Mouse (Mus musculus) hindbrain, embryonic 14.5 days (tissue): ENCODE measurements at regions not wholly inside any gene's neighbourhood (a gene's known extent, or its start where the extent isn't known, plus 50 kb on each side); places are given as distances from the start of the nearest gene placed in this dataset.
A peak's percentile ranks its signal among the peaks of the same experiment; 100 is the strongest.

Experiments
- ATAC-seq: fragments of 200-750 bp; cut with Nextera tagmentation; 2 replicates; pipeline ENCODE4 v1.8.0; 2017; ENCODE audit warnings: moderate number of reproducible peaks, mild to moderate bottlenecking, moderate TSS enrichment, moderate library complexity; ENCODE audit not compliant: low FRiP score
- DNase-seq: peaks from one replicate; pipeline ENCODE4 v3.0.0-alpha.2; 2015; ENCODE audit warnings: low spot score
- H3K27ac ChIP-seq: fragments of 300-500 bp; sonication (generic); 2 replicates; pipeline ENCODE4 v1.5.1; 2014; ENCODE audit warnings: mild to moderate bottlenecking, moderate library complexity
- H3K27me3 ChIP-seq: fragments of 300-500 bp; sonication (generic); 2 replicates; pipeline ENCODE4 v1.6.1; 2014; ENCODE audit warnings: mild to moderate bottlenecking, low read length, mixed read lengths; ENCODE audit not compliant: control insufficient read depth, insufficient read depth
- H3K36me3 ChIP-seq: fragments of 300-500 bp; sonication (generic); replicated peaks from 2 replicates; pipeline ENCODE4 v1.6.1; 2014; ENCODE audit not compliant: control insufficient read depth, insufficient read depth
- H3K4me1 ChIP-seq: fragments of 300-500 bp; sonication (generic); replicated peaks from 2 replicates; pipeline ENCODE4 v1.6.1; 2014; ENCODE audit warnings: antibody characterized with exemption, low read length, mixed read lengths; ENCODE audit not compliant: control insufficient read depth, insufficient read depth
- H3K4me2 ChIP-seq: fragments of 300-500 bp; sonication (generic); replicated peaks from 2 replicates; pipeline ENCODE4 v1.6.1; 2014; ENCODE audit warnings: mild to moderate bottlenecking, moderate library complexity
- H3K4me3 ChIP-seq: fragments of 300-500 bp; sonication (generic); replicated peaks from 2 replicates; pipeline ENCODE4 v1.5.1; 2014; ENCODE audit warnings: mild to moderate bottlenecking, low read length
- H3K9ac ChIP-seq: fragments of 300-500 bp; sonication (generic); 2 replicates; pipeline ENCODE4 v1.6.1; 2014
- H3K9me3 ChIP-seq: fragments of 300-500 bp; sonication (generic); 2 replicates; pipeline ENCODE4 v1.6.1; 2016; ENCODE audit warnings: low read length; ENCODE audit not compliant: control insufficient read depth
- WGBS: fragments of 180-500 bp; shearing (Covaris S2); extraction: QIAGEN DNeasy Blood & Tissue Kit; methylation state at CpG from one replicate; pipeline ENCODE4 v1.1.7; 2014; 5-methylcytosine and 5-hydroxymethylcytosine counted together

DNA sequence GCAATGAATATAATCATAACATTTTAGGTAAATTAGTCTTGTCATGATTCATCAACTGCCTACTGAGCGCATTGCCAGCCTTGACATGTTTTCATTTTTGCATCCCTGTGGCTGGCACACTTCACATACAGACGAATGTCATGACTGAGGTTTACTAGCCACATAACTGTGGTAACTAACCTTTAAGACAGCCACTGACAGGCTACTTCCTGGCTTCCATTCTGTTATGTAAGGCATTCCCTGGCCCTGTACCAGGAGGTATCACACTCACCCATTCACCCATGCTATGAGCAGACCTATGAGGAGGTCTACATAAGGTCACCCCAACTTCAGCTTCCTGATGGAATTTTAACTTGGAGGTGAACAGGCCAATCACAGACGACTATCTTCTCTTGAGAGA is 212.8 kb downstream of the Gm12728 start:
- no peak overlapping the region for H3K9ac ChIP-seq
- DNase-seq (no peak), ATAC-seq (no peak)
- H3K36me3 ChIP-seq, result no peaks in the 10 kb centered on the region
- peaks cover 3% of the 10 kb centered on the region; the same call in 1 of the 2 replicates for H3K4me1 ChIP-seq
- H3K9me3 ChIP-seq, result peaks cover 5% of the 10 kb centered on the region; the same call in 1 of the 2 replicates
- H3K27me3 ChIP-seq, result no peaks in the 10 kb centered on the region
- no peak overlapping the region for H3K27ac ChIP-seq
- 92% methylated on average over 3 of the region's 3 CpGs for WGBS
- H3K4me2 ChIP-seq, result no peak overlapping the region
- H3K4me3 ChIP-seq, result no peak overlapping the region

DNA sequence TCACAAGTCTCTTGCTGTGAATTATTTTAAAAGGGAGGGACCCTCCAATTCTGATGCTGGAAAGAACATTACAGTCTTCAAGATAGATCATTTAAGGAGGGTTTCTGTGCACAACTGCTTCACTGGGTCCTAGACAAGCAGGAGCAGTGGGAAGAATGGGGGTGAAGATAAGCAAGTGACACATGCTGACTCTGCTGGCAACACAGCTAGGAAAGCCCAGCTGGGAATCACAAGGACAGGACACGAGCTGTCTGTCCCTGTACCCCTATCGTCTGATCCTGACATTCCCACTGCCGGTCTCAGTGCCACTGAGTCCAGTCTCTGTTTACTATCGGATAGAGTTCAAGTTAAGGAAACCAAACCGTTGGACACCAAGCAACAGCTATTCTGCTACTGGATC is 216.3 kb downstream of the Gm12728 start:
- ATAC-seq, result no peak
- Histone ChIP-seq H3K27me3 (no peaks in the 10 kb centered on the region), H3K27ac (no peak overlapping the region), H3K9me3 (peaks cover 5% of the 10 kb centered on the region; the same call in 1 of the 2 replicates), H3K4me3 (no peak overlapping the region), H3K36me3 (no peaks in the 10 kb centered on the region), H3K4me2 (no peak overlapping the region), H3K4me1 (peaks cover 8% of the 10 kb centered on the region; the same call in 1 of the 2 replicates), H3K9ac (no peak overlapping the region)
- WGBS, result 90% methylated on average over 5 of the region's 5 CpGs
- no peak for DNase-seq

DNA sequence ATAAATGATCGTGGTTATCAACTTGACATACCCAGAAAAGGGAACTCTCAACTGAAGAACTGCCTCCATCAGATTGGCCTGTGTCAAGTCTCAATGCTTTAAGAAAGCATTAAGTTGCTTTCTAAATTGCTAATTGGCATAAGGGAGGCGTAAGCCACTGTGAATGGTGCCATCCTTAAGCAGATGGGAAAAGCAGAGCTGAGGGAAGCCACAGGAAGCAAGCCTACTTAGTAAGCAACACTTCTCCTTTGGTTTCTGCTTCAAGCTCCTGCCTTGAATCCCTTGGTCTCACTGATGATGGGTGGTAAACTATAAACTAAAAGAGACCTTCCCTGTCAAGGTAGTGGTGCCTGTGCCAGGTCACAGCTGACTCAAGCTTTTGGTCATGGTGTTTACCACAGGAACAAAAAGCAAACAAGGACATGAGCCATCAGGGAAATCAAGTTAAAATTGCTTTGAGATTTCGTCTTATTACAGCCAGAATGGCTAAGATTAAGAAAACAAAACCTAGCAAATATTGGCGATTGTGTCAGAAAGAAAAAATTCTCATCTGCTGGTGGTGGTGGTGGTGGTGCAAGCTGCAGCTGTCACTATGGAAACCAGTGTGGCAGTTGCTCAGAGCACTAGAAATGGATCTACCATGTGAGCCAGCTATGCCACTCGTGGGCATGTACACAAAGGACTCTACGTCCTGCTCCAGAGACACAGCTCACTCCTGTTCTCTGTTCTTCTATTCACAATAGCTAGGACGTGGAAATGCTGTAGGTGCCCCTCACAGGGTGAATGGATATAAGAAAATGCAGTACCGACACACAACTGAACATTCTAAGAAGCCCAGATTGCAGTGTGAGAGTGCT is 217.9 kb downstream of the Gm12728 start:
- Histone ChIP-seq H3K9me3 (peaks cover 5% of the 10 kb centered on the region; the same call in 1 of the 2 replicates), H3K36me3 (no peaks in the 10 kb centered on the region), H3K27ac (no peak overlapping the region), H3K27me3 (no peaks in the 10 kb centered on the region), H3K4me3 (no peak overlapping the region), H3K9ac (no peak overlapping the region), H3K4me2 (no peak overlapping the region), H3K4me1 (peaks cover 8% of the 10 kb centered on the region; the same call in 1 of the 2 replicates)
- 64% methylated on average over 8 of the region's 8 CpGs for WGBS
- DNase-seq (no peak), ATAC-seq (0 out of 2 replicates have a peak, but pooled peaks have one; percentile 57)

DNA sequence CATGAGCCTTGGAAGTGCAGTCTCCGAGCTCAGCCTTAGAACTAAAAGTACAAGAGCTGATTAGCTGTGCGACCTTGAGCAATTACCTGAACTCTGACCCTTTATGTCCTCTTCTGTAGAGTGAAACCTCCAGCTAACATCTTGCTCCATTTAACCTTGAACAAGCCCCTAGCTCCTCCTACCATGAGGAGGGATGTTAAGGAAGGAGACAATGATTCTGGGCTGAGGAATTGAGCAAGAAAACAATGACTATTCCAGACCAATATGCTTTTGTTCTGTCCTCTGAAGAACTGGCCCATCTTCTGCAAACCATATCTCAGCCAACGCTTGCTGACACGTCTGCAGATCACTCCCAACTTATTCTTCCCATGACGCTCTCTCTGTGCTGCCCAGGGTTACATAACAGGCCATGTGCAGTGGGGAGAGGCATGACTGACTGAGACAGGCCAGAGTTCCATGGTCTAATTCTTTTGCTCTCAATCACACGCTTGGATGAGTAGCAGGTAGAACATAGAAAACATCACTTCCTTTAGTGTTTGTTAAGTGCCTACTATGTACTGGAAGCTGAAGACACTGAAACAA is 227.5 kb downstream of the Gm12728 start:
- WGBS, result 90% methylated on average over 6 of the region's 6 CpGs
- no peak overlapping the region for H3K9ac ChIP-seq
- no peak for DNase-seq
- no peaks in the 10 kb centered on the region for H3K27me3 ChIP-seq
- no peak overlapping the region for H3K27ac ChIP-seq
- H3K4me3 ChIP-seq, result no peak overlapping the region
- H3K4me1 ChIP-seq, result no peaks in the 10 kb centered on the region; the same call in 1 of the 2 replicates
- no peaks in the 10 kb centered on the region for H3K36me3 ChIP-seq
- H3K9me3 ChIP-seq, result no peaks in the 10 kb centered on the region
- no peak overlapping the region for H3K4me2 ChIP-seq
- no peak for ATAC-seq

DNA sequence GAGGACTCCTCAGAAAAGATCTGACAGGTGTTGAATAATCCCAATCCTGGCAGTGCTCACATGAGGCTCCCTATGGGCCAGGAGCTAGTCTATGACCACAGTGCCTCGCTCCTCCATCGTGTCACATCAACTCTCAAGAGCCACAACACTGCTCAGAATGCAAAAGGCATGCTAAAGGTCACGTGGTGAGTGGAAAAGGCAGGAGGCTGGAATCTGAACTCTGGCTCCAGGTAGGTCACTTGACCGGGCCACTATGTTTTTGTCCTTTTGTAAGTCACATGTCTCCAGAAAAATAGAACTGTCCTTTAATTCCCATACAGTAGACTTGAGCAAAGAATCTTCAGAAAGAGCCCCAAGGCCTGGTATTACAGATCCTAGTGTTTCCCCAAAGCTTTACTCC is 229.3 kb downstream of the Gm12728 start:
- H3K9me3 ChIP-seq, result no peaks in the 10 kb centered on the region
- no peak overlapping the region for H3K4me2 ChIP-seq
- no peak overlapping the region for H3K4me3 ChIP-seq
- no peak for DNase-seq
- no peaks in the 10 kb centered on the region; the same call in 1 of the 2 replicates for H3K4me1 ChIP-seq
- 72% methylated on average over 4 of the region's 4 CpGs for WGBS
- ATAC-seq, result no peak
- H3K9ac ChIP-seq, result no peak overlapping the region
- H3K27me3 ChIP-seq, result no peaks in the 10 kb centered on the region
- no peaks in the 10 kb centered on the region for H3K36me3 ChIP-seq
- H3K27ac ChIP-seq, result no peak overlapping the region

DNA sequence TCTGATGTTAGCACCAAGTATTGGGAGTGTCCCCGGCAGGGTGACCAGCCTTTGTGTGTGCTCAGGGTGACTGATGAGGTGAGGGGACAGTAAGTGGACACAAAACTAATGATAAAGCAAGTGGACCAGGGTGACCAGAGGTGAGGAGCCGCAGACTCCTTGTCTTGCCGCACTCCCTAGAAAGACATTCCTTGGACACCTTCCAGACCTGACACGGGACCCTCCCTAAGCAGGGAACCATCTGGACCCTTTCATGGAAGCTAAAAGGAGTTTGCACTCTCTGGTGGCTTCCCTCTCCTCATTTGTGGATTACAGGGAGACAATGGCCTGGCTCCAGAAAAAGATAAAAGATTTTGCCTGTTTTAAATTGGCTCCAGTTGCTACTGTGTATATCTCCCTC is 230.7 kb downstream of the Gm12728 start:
- no peak overlapping the region for H3K4me2 ChIP-seq
- H3K9me3 ChIP-seq, result no peaks in the 10 kb centered on the region
- no peaks in the 10 kb centered on the region for H3K36me3 ChIP-seq
- ATAC-seq, result no peak
- no peaks in the 10 kb centered on the region for H3K27me3 ChIP-seq
- no peak overlapping the region for H3K4me3 ChIP-seq
- WGBS, result 59% methylated on average over 4 of the region's 4 CpGs
- no peak overlapping the region for H3K27ac ChIP-seq
- no peak for DNase-seq
- no peaks in the 10 kb centered on the region; the same call in 1 of the 2 replicates for H3K4me1 ChIP-seq
- H3K9ac ChIP-seq, result no peak overlapping the region

DNA sequence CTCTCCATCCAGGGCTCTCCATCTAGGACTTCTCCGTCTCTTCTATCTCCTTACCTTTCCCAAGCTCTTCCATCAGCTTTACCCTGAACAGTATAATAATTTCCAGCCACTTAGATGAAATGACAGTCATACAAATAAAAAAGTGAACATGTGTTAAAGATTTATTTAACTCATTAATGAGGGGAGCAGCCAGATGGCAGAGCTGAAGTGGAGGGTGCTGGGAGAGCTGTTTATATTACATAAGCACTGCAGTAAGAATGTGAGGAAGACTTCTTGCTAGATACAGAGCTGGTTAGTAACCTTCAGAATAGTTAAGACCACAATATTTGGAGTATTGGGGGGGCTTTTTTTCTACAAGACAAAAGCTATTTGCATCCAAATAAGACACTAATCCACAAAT is 234.9 kb downstream of the Gm12728 start:
- no peak overlapping the region for H3K4me3 ChIP-seq
- no peaks in the 10 kb centered on the region for H3K27me3 ChIP-seq
- H3K9ac ChIP-seq, result no peak overlapping the region
- no peaks in the 10 kb centered on the region for H3K9me3 ChIP-seq
- no peak overlapping the region for H3K27ac ChIP-seq
- no peak overlapping the region for H3K4me2 ChIP-seq
- H3K4me1 ChIP-seq, result no peaks in the 10 kb centered on the region; the same call in 1 of the 2 replicates
- 93% methylated on average over 1 of the region's 1 CpGs for WGBS
- DNase-seq (no peak), ATAC-seq (no peak)
- no peaks in the 10 kb centered on the region for H3K36me3 ChIP-seq

DNA sequence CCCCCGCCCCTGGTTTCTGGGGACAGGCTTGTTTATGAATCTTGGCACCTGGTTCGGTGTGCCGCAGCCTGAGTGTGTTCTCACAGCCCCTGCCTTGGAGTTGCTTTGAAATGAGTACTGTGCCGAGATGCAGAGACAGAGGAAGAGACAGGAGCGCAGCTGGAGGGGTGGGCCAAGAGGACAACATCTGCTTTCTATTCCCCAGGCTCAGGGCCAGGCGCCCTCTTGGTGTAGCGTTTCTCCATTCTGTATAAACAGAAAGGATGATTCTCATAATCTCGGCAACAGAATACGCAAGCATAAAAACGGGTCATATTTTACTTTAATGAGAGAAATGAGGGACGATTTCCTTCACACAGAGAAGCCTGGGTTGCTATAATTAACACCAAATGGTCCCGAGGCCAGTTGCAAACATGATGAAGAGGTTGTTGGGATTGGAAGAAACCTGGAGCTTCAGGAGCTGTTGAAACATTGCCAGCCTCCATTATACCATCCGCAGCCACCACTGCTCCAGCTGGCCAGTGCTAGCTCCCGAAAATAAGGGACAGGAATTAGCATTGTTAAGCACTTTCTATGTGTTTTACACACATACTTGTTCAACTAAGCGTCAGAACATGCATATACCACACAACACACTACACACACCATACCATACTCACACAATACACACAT is 236.4 kb downstream of the Gm12728 start:
- Histone ChIP-seq H3K4me2 (0 out of 2 replicates have a peak overlapping the region, but pooled peaks have one; percentile 12), H3K27ac (peak overlapping the region; percentile 3; the same call in 1 of the 2 replicates), H3K4me3 (no peak overlapping the region), H3K36me3 (no peaks in the 10 kb centered on the region), H3K27me3 (no peaks in the 10 kb centered on the region), H3K9ac (no peak overlapping the region), H3K4me1 (no peaks in the 10 kb centered on the region), H3K9me3 (no peaks in the 10 kb centered on the region)
- DNase-seq, result no peak
- 66% methylated on average over 15 of the region's 15 CpGs for whole genome bisulfite sequencing
- ATAC-seq, result no peak

DNA sequence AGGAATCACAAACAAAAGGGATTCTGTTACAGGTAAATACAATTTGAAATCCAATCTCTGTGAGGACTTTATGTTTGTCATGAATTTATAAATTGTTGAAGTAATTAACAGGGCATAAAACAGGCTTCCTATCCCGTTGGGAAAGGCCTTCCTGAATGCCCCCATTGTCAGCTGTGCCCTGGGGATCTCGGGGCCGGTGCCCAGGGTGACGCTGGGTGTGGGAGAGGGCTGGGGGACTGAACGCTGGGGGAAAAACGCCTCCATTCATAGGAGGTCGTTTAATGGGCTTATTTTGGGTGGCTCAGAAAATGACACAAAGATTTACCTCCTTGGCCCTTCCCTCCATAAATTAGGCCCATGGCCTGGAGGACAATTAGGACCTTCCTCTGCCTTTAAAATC is 250.7 kb downstream of the Gm12728 start:
- H3K4me1 ChIP-seq, result no peaks in the 10 kb centered on the region
- no peak overlapping the region for H3K27ac ChIP-seq
- DNase-seq (no peak), ATAC-seq (no peak)
- H3K9me3 ChIP-seq, result no peaks in the 10 kb centered on the region
- WGBS, result 36% methylated on average over 7 of the region's 7 CpGs
- H3K4me3 ChIP-seq, result no peak overlapping the region
- H3K9ac ChIP-seq, result no peak overlapping the region
- H3K36me3 ChIP-seq, result no peaks in the 10 kb centered on the region
- no peak overlapping the region for H3K4me2 ChIP-seq
- H3K27me3 ChIP-seq, result no peaks in the 10 kb centered on the region
